Mouse (Mus musculus) stomach, postnatal 0 days (tissue): ENCODE results near the gene Smc1b.

ENCODE experiments used
- CTCF ChIP-seq: IDR thresholded peaks from 2 replicates; pipeline ENCODE4 v1.5.1; 2016; ENCODE audit warnings: antibody characterized with exemption, low read depth, mild to moderate bottlenecking, moderate library complexity
- EP300 ChIP-seq: optimal IDR thresholded peaks from 2 replicates; pipeline ENCODE3; 2016; ENCODE audit warnings: antibody characterized with exemption

DNA sequence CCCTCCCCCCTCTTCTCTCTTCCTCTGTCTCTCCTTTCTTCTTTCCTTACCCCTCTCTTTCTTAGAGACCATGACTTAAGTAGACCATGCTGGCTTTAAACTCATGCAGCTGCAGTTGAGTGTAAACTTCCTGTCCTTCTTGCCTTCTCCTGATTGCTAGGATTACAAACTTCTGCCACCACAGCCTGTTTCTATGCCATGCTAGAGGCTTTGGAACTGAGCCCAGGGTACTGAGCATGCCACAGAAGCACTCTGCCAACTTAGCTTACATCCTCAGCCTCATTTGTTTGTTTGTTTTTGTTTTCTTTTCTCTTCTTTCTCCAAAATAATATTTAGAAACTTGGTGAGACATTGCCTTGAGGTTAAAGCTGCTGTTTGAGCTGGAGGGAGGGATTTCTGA is 48.6 kb upstream of the Smc1b start:
- TF ChIP-seq CTCF (no peak), EP300 (no peak)
